Mouse (Mus musculus): Measurements from ENCODE around the gene Pus7l. TPM values are rescaled to one million over a fixed set of nuclear protein-coding genes. Genes with fewer than 3 reads are reported as not detected.
A peak's percentile ranks its signal among the peaks of the same experiment; 100 is the strongest.

The Pus7l gene
- total and polyA plus RNA-seq, 3 experiments, result 33.2 to 51.2 (median 40.6) TPM

GRCm38 (mm10) chr15:94535521-94535920 is 7.8 kb downstream of the Pus7l start:
- Histone ChIP-seq H3K79me2 (ENCODE audit: control insufficient read depth, insufficient read depth, low read length, poor library complexity) (peaks cover 3% of the 10 kb centered on the region), H3K4me1 (ENCODE audit: control insufficient read depth in 1 of 2, insufficient read depth in 2 of 2, low read length in 2 of 2) (peaks cover 3 to 7% of the 10 kb centered on the region in 2 experiments; a peak in 2 of 4 replicates), H3K27ac (ENCODE audit: control insufficient read depth, low read depth, low read length) (no peak overlapping the region), H3K9ac (ENCODE audit: control insufficient read depth, low read depth, low read length, poor library complexity, severe bottlenecking) (no peak overlapping the region), H3K36me3 (ENCODE audit: control insufficient read depth in 1 of 2, insufficient read depth in 2 of 2, low read length in 2 of 2) (peaks cover 10 to 11% of the 10 kb centered on the region in 2 experiments), H3K27me3 (ENCODE audit: control insufficient read depth in 1 of 2, insufficient read depth in 2 of 2, low read length in 2 of 2) (no peaks in the 10 kb centered on the region), H3K9me3 (replicated peaks; ENCODE audit: insufficient read depth, low read length) (no peaks in the 10 kb centered on the region), H3K4me3 (ENCODE audit: control insufficient read depth in 1 of 2, insufficient read depth in 1 of 2, low read depth in 2 of 2, low read length in 2 of 2) (no peak overlapping the region)
- DNase-seq (ENCODE audit: low read depth, low spot score), result no peak
- TF ChIP-seq JUND (IDR thresholded peaks at IDR 0.05; ENCODE audit: low read depth, low read length) (no peak), USF2 (IDR thresholded peaks at IDR 0.05; ENCODE audit: borderline replicate concordance in 1 of 2, insufficient read depth in 1 of 2, low read depth in 1 of 2, low read length in 2 of 2) (no peak)

GRCm38 (mm10) chr15:94532956-94533355 is 10.4 kb downstream of the Pus7l start:
- Histone ChIP-seq H3K79me2 (ENCODE audit: control insufficient read depth, insufficient read depth, low read length, poor library complexity) (0 out of 2 replicates have a peak, but pooled peaks cover 1% of the 10 kb centered on the region), H3K4me3 (ENCODE audit: control insufficient read depth in 1 of 2, insufficient read depth in 1 of 2, low read depth in 2 of 2, low read length in 2 of 2) (no peak overlapping the region), H3K27me3 (ENCODE audit: control insufficient read depth in 1 of 2, insufficient read depth in 2 of 2, low read length in 2 of 2) (no peaks in the 10 kb centered on the region), H3K9ac (ENCODE audit: control insufficient read depth, low read depth, low read length, poor library complexity, severe bottlenecking) (no peak overlapping the region), H3K4me1 (ENCODE audit: control insufficient read depth in 1 of 2, insufficient read depth in 2 of 2, low read length in 2 of 2) (peaks cover 3 to 7% of the 10 kb centered on the region in 2 experiments; a peak in 2 of 4 replicates), H3K27ac (ENCODE audit: control insufficient read depth, low read depth, low read length) (no peak overlapping the region), H3K36me3 (ENCODE audit: control insufficient read depth in 1 of 2, insufficient read depth in 2 of 2, low read length in 2 of 2) (peaks cover 10 to 11% of the 10 kb centered on the region in 2 experiments), H3K9me3 (replicated peaks; ENCODE audit: insufficient read depth, low read length) (no peaks in the 10 kb centered on the region)
- TF ChIP-seq E2F4 (IDR thresholded peaks at IDR 0.05; ENCODE audit: borderline replicate concordance, low read depth, low read length) (no peak), POLR2AphosphoS5 (IDR thresholded peaks at IDR 0.05; ENCODE audit: borderline replicate concordance, low read depth, low read length) (no peak), JUND (IDR thresholded peaks at IDR 0.05; ENCODE audit: low read depth, low read length) (no peak), SMC3 (IDR thresholded peaks at IDR 0.05; ENCODE audit: low read depth, low read length) (no peak), MAFK (IDR thresholded peaks at IDR 0.05; ENCODE audit: borderline replicate concordance, low read depth, low read length) (no peak), TCF12 (IDR thresholded peaks at IDR 0.05; ENCODE audit: low read depth, low read length) (no peak), ELF1 (IDR thresholded peaks at IDR 0.05; ENCODE audit: low read depth, low read length) (no peak), NELFE (IDR thresholded peaks at IDR 0.05; ENCODE audit: low read depth, low read length) (no peak), NRF1 (IDR thresholded peaks at IDR 0.05; ENCODE audit: insufficient read depth, low read depth, low read length, poor library complexity, severe bottlenecking) (no peak), MYB (IDR thresholded peaks at IDR 0.05; ENCODE audit: low read depth, low read length) (no peak), GATA1 (IDR thresholded peaks at IDR 0.05; ENCODE audit: low read depth, low read length) (no peak), POLR2A (IDR thresholded peaks at IDR 0.05; ENCODE audit: control insufficient read depth in 1 of 2, insufficient read depth in 1 of 2, low read depth in 1 of 2, low read length in 2 of 2, poor library complexity in 1 of 2) (no peak)
- DNase-seq (ENCODE audit: low read depth, low spot score), result no peak

GRCm38 (mm10) chr15:94532306-94532705 is 11.0 kb downstream of the Pus7l start:
- no peaks in the 10 kb centered on the region for H3K9me3 ChIP-seq (replicated peaks; ENCODE audit: insufficient read depth, low read length)
- TF ChIP-seq JUND (IDR thresholded peaks at IDR 0.05; ENCODE audit: low read depth, low read length), result no peak
- TF ChIP-seq USF2 (IDR thresholded peaks at IDR 0.05; ENCODE audit: borderline replicate concordance in 1 of 2, insufficient read depth in 1 of 2, low read depth in 1 of 2, low read length in 2 of 2), result no peak
- TF ChIP-seq MYC (IDR thresholded peaks at IDR 0.05; ENCODE audit: low read depth, low read length), result no peak
- TF ChIP-seq ZNF384 (IDR thresholded peaks at IDR 0.05; ENCODE audit: low read depth, low read length), result no peak
- peak; percentile 76 to 80 for TF ChIP-seq EP300 (IDR thresholded peaks at IDR 0.05; ENCODE audit: low read depth in 1 of 2, low read length in 2 of 2)
- TF ChIP-seq CHD2 (IDR thresholded peaks at IDR 0.05; ENCODE audit: low read length), result no peak
- 0 out of 2 replicates have a peak, but pooled peaks have one; percentile 50 for TF ChIP-seq ETS1 (IDR thresholded peaks at IDR 0.05; ENCODE audit: low read depth, low read length)
- no peak for TF ChIP-seq POLR2AphosphoS2 (IDR thresholded peaks at IDR 0.05; ENCODE audit: low read length)
- TF ChIP-seq RCOR1 (IDR thresholded peaks at IDR 0.05; ENCODE audit: low read depth, low read length), result no peak
- no peak for TF ChIP-seq BHLHE40 (IDR thresholded peaks at IDR 0.05; ENCODE audit: borderline replicate concordance, low read depth, low read length)
- TF ChIP-seq SMC3 (IDR thresholded peaks at IDR 0.05; ENCODE audit: low read depth, low read length), result no peak
- no peak for TF ChIP-seq ZMIZ1 (IDR thresholded peaks at IDR 0.05; ENCODE audit: low read depth, low read length)
- TF ChIP-seq HCFC1 (IDR thresholded peaks at IDR 0.05; ENCODE audit: low read depth, low read length), result no peak
- no peak for TF ChIP-seq UBTF (IDR thresholded peaks at IDR 0.05; ENCODE audit: borderline replicate concordance, insufficient read depth, low read depth, low read length)
- no peak for TF ChIP-seq CTCF (IDR thresholded peaks at IDR 0.05 in 2 of 3, conservative IDR thresholded peaks at IDR 0.05 in 1 of 3; ENCODE audit: control insufficient read depth in 1 of 3, insufficient read depth in 1 of 3, low read depth in 2 of 3, low read length in 3 of 3, poor library complexity in 1 of 3, severe bottlenecking in 1 of 3)
- TF ChIP-seq GATA1 (IDR thresholded peaks at IDR 0.05; ENCODE audit: low read depth, low read length), result peak; percentile 82

More at GRCm38 (mm10) chr15:94532306-94532705, 11.0 kb downstream of the Pus7l start:
- Histone ChIP-seq H3K27me3 (ENCODE audit: control insufficient read depth in 1 of 2, insufficient read depth in 2 of 2, low read length in 2 of 2) (no peaks in the 10 kb centered on the region), H3K27ac (ENCODE audit: control insufficient read depth, low read depth, low read length) (no peak overlapping the region), H3K4me3 (ENCODE audit: control insufficient read depth in 1 of 2, insufficient read depth in 1 of 2, low read depth in 2 of 2, low read length in 2 of 2) (no peak overlapping the region), H3K36me3 (ENCODE audit: control insufficient read depth in 1 of 2, insufficient read depth in 2 of 2, low read length in 2 of 2) (peaks cover 10 to 11% of the 10 kb centered on the region in 2 experiments), H3K4me1 (ENCODE audit: control insufficient read depth in 1 of 2, insufficient read depth in 2 of 2, low read length in 2 of 2) (peaks cover 3 to 7% of the 10 kb centered on the region in 2 experiments; a peak in 2 of 4 replicates), H3K79me2 (ENCODE audit: control insufficient read depth, insufficient read depth, low read length, poor library complexity) (0 out of 2 replicates have a peak, but pooled peaks cover 1% of the 10 kb centered on the region), H3K9ac (ENCODE audit: control insufficient read depth, low read depth, low read length, poor library complexity, severe bottlenecking) (no peak overlapping the region)
- DNase-seq (ENCODE audit: low read depth, low spot score), result no peak

Data from MEL (cell line).